Mouse (Mus musculus): ENCODE results near the gene Fam126a.
"Not testable (repeated sequence)": the region's sequence is repeated elsewhere in the genome, so short reads cannot be mapped to it uniquely, and the experiment has no call there.

Fam126a gene

GRCm38 (mm10) chr5:23900190-23900589 is 130.3 kb downstream of the Fam126a start:
- no peak for DNase-seq (ENCODE audit: low spot score)

GRCm38 (mm10) chr5:23893864-23894771 is 136.4 kb downstream of the Fam126a start:
- DNase-seq (ENCODE audit: low spot score), result no peak

GRCm38 (mm10) chr5:23893156-23893863 is 137.2 kb downstream of the Fam126a start:
- no peak for DNase-seq (ENCODE audit: low spot score)

- peak; percentile 56 for DNase-seq (ENCODE audit: low spot score)
These were observed 139.8 kb downstream of the Fam126a start for GRCm38 (mm10) chr5:23890734-23891133.

- no peak for DNase-seq (ENCODE audit: low spot score)
These were observed 141.0 kb downstream of the Fam126a start for GRCm38 (mm10) chr5:23889461-23889860.

DNA sequence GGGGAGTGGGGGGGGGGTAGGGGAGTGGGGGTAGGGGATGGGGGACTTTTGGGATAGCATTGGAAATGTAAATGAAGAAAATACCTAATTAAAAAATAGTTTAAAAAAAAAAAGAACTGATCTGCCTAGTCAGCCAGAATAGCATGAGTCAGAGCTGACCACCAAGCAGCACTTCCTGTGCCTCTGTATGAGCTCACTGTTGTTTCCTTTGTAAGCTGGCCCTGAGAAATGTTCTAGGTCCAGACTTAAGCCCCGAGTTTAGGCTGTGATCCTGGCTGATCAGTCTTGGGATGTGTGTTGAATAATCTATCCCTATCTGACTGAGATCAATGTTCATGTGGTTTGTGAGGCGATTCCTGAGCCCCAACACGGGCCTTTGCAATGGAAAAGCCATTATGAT is 143.4 kb downstream of the Fam126a start:
- no peak for DNase-seq (ENCODE audit: low spot score)

GRCm38 (mm10) chr5:23874457-23874856 is 156.0 kb downstream of the Fam126a start:
- peak; percentile 50 for DNase-seq (ENCODE audit: low spot score)

DNA sequence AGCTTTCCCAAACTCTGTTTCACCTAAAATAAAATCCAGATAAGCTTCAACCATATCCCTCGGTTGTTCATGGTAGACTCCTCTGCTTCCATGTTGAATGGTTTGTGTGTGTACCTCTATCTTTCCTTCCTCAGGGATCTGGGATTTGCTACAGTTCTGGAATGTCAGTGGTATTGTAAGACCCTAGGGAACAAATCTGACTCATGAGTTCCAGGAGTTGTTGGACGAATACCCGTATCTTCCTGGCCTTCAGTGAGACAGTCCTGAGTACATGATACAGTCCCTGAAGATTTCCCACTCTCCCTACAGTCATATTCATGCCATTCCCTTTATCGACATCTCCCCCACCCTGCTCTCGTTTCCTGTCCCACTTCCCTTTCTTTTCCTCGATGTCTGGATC is 157.9 kb downstream of the Fam126a start:
- DNase-seq (ENCODE audit: low spot score), result no peak

DNA sequence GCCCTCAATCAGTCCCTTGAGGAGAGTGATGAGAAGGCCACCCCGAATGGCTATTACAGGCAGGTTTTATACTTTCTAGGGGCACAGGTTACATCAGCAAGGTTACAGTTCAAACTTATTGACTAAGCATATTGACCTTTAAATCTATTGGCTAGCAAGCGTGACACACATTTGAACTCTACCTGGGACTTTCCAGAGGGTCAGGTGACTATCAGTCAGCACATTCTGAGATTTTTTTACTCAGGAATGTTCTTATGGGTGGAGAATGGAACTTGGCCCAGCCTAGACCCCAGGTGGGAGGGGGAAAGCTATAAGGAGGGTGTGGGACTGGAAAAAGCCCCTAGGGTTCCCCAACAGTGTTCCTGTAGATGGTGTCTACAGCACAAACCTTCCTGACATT is 159.2 kb downstream of the Fam126a start:
- DNase-seq (ENCODE audit: low spot score), result not testable (repeated sequence)

GRCm38 (mm10) chr5:23865941-23866340 is 164.5 kb downstream of the Fam126a start:
- DNase-seq (ENCODE audit: low spot score), result no peak

Data from spleen, adult 12 weeks (tissue).